Mouse (Mus musculus): ENCODE results near the gene Wscd1.

DNA sequence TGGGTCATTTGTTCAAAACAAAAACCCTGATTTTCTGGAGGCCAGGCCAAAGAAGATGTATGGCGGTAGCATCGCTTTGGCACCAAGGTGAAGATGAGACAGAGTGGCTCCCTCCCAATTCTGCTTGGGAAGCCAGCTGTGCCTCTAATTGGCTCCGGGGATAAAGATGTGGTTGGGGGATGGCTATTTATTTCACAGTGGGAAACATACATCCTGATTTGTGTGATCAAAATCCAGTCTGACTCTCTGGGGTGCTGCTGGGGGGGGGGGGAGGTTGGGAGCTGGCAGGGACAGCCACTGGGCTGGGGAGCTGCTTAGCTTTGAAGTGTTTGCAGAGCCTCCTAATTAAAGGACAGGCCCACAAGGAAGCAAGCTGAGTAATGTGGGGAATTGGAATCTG lies 20.4 kb upstream of the Wscd1 start:
- no peak for TF ChIP-seq CTCF (IDR thresholded peaks at IDR 0.05; ENCODE audit: borderline replicate concordance, extremely low read depth, insufficient read depth, insufficient read length)
- no peak for TF ChIP-seq POLR2A (IDR thresholded peaks at IDR 0.05; ENCODE audit: borderline replicate concordance, extremely low read depth, insufficient read depth, insufficient read length, poor library complexity, severe bottlenecking)

Measured in brain, embryonic 14.5 days (tissue).